Mouse (Mus musculus): ENCODE measurements around the gene Pla2g1b. TPM values are rescaled to one million over a fixed set of nuclear protein-coding genes. Genes with fewer than 3 reads are reported as not detected.
A peak's percentile ranks its signal among the peaks of the same experiment; 100 is the strongest.

Gene Pla2g1b
- polyA plus RNA-seq, 1 experiment = not detected

- H3K36me3 ChIP-seq (ENCODE audit: control insufficient read depth, insufficient read depth) = peaks cover 11% of the 10 kb centered on the region
- TF ChIP-seq MYOD1 (IDR thresholded peaks at IDR 0.05; ENCODE audit: control insufficient read depth, insufficient read length, low read depth) (no peak), USF1 (IDR thresholded peaks at IDR 0.05; ENCODE audit: low read depth) (no peak), MAX (IDR thresholded peaks at IDR 0.05) (no peak), FOSL1 (IDR thresholded peaks at IDR 0.05; ENCODE audit: insufficient read depth, low read length, poor library complexity, severe bottlenecking) (no peak), CTCF (IDR thresholded peaks at IDR 0.05; ENCODE audit: control insufficient read depth, insufficient read depth, insufficient read length) (no peak), MYOG (IDR thresholded peaks at IDR 0.05; ENCODE audit: control insufficient read depth, extremely low read depth, insufficient read length) (no peak), CEBPB (IDR thresholded peaks at IDR 0.05; ENCODE audit: low read depth) (no peak)
- no peak overlapping the region for H3ac ChIP-seq (ENCODE audit: control insufficient read depth, insufficient read length, low read depth)
- H3K27me3 ChIP-seq (ENCODE audit: control insufficient read depth, insufficient read depth, insufficient read length) = no peaks in the 10 kb centered on the region
- peaks cover 98% of the 10 kb centered on the region for H3K79me2 ChIP-seq (ENCODE audit: control insufficient read depth, insufficient read depth)
- H3K79me3 ChIP-seq (ENCODE audit: low read depth) = peaks cover 68% of the 10 kb centered on the region
- H3K4me3 ChIP-seq (ENCODE audit: insufficient read depth, poor library complexity, severe bottlenecking) = no peak overlapping the region
These were observed 55.7 kb downstream of the Pla2g1b start for GRCm38 (mm10) chr5:115521553-115522461.

GRCm38 (mm10) chr5:115522531-115522930 is 56.5 kb downstream of the Pla2g1b start:
- no peak overlapping the region for H3ac ChIP-seq (ENCODE audit: control insufficient read depth, insufficient read length, low read depth)
- no peak for TF ChIP-seq CEBPB (IDR thresholded peaks at IDR 0.05; ENCODE audit: low read depth)
- no peak for TF ChIP-seq USF1 (IDR thresholded peaks at IDR 0.05; ENCODE audit: low read depth)
- no peak for TF ChIP-seq CTCF (IDR thresholded peaks at IDR 0.05; ENCODE audit: control insufficient read depth, insufficient read depth, insufficient read length)
- TF ChIP-seq MYOD1 (IDR thresholded peaks at IDR 0.05; ENCODE audit: control insufficient read depth, insufficient read length, low read depth) = no peak
- H3K4me3 ChIP-seq (ENCODE audit: insufficient read depth, poor library complexity, severe bottlenecking) = no peak overlapping the region
- peaks cover 12% of the 10 kb centered on the region for H3K36me3 ChIP-seq (ENCODE audit: control insufficient read depth, insufficient read depth)
- H3K79me3 ChIP-seq (ENCODE audit: low read depth) = peaks cover 67% of the 10 kb centered on the region
- H3K79me2 ChIP-seq (ENCODE audit: control insufficient read depth, insufficient read depth) = peaks cover 98% of the 10 kb centered on the region
- no peaks in the 10 kb centered on the region for H3K27me3 ChIP-seq (ENCODE audit: control insufficient read depth, insufficient read depth, insufficient read length)

DNA sequence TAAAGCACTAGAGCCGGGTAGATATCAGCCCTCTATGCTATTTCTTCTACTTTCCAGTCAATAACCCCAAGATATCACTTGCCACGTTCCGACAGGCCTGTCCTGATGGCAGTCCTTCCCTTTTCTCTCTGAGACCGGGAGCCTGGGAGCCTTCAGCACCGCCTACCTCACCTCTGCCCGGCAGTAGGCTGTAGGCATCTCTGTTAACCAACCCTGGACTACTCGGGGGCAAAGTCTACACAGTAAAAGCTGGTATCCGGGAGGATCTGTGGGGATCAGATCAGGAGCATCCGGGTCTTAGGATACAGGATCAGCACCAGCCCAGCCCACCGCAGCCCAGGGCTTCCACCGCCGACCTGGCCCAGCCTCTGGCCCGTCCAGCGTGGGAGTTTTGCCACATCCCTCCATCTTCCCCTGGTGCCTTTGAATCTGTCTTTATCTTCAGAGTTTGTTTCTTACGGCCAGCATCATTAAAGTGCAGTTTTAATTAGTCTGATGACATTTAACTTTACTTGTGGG is 57.0 kb downstream of the Pla2g1b start:
- Histone ChIP-seq H3K36me3 (ENCODE audit: control insufficient read depth, insufficient read depth) (peaks cover 8% of the 10 kb centered on the region), H3ac (ENCODE audit: control insufficient read depth, insufficient read length, low read depth) (no peak overlapping the region), H3K79me2 (ENCODE audit: control insufficient read depth, insufficient read depth) (peaks cover 98% of the 10 kb centered on the region), H3K27me3 (ENCODE audit: control insufficient read depth, insufficient read depth, insufficient read length) (no peaks in the 10 kb centered on the region), H3K79me3 (ENCODE audit: low read depth) (peaks cover 66% of the 10 kb centered on the region), H3K4me3 (ENCODE audit: insufficient read depth, poor library complexity, severe bottlenecking) (no peak overlapping the region)
- no peak for TF ChIP-seq USF1 (IDR thresholded peaks at IDR 0.05; ENCODE audit: low read depth)
- no peak for TF ChIP-seq MAX (IDR thresholded peaks at IDR 0.05)
- TF ChIP-seq MYOD1 (IDR thresholded peaks at IDR 0.05; ENCODE audit: control insufficient read depth, insufficient read length, low read depth) = no peak
- TF ChIP-seq CTCF (IDR thresholded peaks at IDR 0.05; ENCODE audit: control insufficient read depth, insufficient read depth, insufficient read length) = no peak
- no peak for TF ChIP-seq CEBPB (IDR thresholded peaks at IDR 0.05; ENCODE audit: low read depth)
- TF ChIP-seq FOSL1 (IDR thresholded peaks at IDR 0.05; ENCODE audit: insufficient read depth, low read length, poor library complexity, severe bottlenecking) = no peak
- no peak for TF ChIP-seq MYOG (IDR thresholded peaks at IDR 0.05; ENCODE audit: control insufficient read depth, extremely low read depth, insufficient read length)

DNA sequence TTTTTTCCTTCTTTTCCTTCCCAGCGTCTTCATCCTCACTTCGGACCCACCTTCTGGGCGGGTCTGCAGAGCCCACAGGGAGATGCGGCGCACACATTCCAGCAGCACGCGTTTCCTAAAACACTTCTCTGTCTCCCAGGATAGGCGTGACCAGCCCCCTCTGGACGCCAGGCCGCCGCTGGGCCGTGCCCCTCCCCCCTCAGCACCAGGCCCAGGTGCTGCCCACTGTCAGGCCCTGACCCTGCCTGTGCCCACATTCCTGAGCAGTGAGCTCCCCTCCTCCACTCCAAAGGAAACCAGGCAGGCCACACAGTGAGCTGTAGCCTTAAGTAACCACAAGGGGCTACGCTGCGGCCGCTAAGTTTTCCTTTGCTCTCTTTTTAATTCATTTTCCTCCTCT is 57.9 kb downstream of the Pla2g1b start:
- H3K79me3 ChIP-seq (ENCODE audit: low read depth) = peaks cover 65% of the 10 kb centered on the region

More for the DNA sequence above, 57.9 kb downstream of the Pla2g1b start:
- no peak overlapping the region for H3ac ChIP-seq (ENCODE audit: control insufficient read depth, insufficient read length, low read depth)
- TF ChIP-seq USF1 (IDR thresholded peaks at IDR 0.05; ENCODE audit: low read depth) (no peak), MYOD1 (IDR thresholded peaks at IDR 0.05; ENCODE audit: control insufficient read depth, insufficient read length, low read depth) (peak; percentile 32), MYOG (IDR thresholded peaks at IDR 0.05; ENCODE audit: control insufficient read depth, extremely low read depth, insufficient read length) (no peak), MAX (IDR thresholded peaks at IDR 0.05) (no peak), FOSL1 (IDR thresholded peaks at IDR 0.05; ENCODE audit: insufficient read depth, low read length, poor library complexity, severe bottlenecking) (no peak), CEBPB (IDR thresholded peaks at IDR 0.05; ENCODE audit: low read depth) (no peak), CTCF (IDR thresholded peaks at IDR 0.05; ENCODE audit: control insufficient read depth, insufficient read depth, insufficient read length) (no peak)
- peaks cover 98% of the 10 kb centered on the region for H3K79me2 ChIP-seq (ENCODE audit: control insufficient read depth, insufficient read depth)
- H3K36me3 ChIP-seq (ENCODE audit: control insufficient read depth, insufficient read depth) = peaks cover 8% of the 10 kb centered on the region
- no peak overlapping the region for H3K4me3 ChIP-seq (ENCODE audit: insufficient read depth, poor library complexity, severe bottlenecking)
- no peaks in the 10 kb centered on the region for H3K27me3 ChIP-seq (ENCODE audit: control insufficient read depth, insufficient read depth, insufficient read length)

Other genes starting within 250 kb of the Pla2g1b start
- 141 TPM for gene Pop5, start 230.4 kb upstream of the Pla2g1b start, polyA plus RNA-seq (2012; fragmentation: generic; extraction: Trizol)
- gene Rnf10, start 193.4 kb upstream of the Pla2g1b start, polyA plus RNA-seq (2012; fragmentation: generic; extraction: Trizol) = 194 TPM
- 27.6 TPM for gene Coq5, start 186.6 kb upstream of the Pla2g1b start, polyA plus RNA-seq (2012; fragmentation: generic; extraction: Trizol)
- gene Dynll1, start 165.3 kb upstream of the Pla2g1b start, polyA plus RNA-seq (2012; fragmentation: generic; extraction: Trizol) = 690 TPM
- 113 TPM for gene Srsf9, start 139.1 kb upstream of the Pla2g1b start, polyA plus RNA-seq (2012; fragmentation: generic; extraction: Trizol)
- 9.3 TPM for gene Gatc, start 125.1 kb upstream of the Pla2g1b start, polyA plus RNA-seq (2012; fragmentation: generic; extraction: Trizol)
- 36.8 TPM for gene Triap1, start 125.0 kb upstream of the Pla2g1b start, polyA plus RNA-seq (2012; fragmentation: generic; extraction: Trizol)
- gene Cox6a1, start 117.3 kb upstream of the Pla2g1b start, polyA plus RNA-seq (2012; fragmentation: generic; extraction: Trizol) = 1,861 TPM
- gene Msi1, start 36.7 kb upstream of the Pla2g1b start, polyA plus RNA-seq (2012; fragmentation: generic; extraction: Trizol) = 0.90 TPM
- 9.2 TPM for gene Sirt4, start 18.5 kb downstream of the Pla2g1b start, polyA plus RNA-seq (2012; fragmentation: generic; extraction: Trizol)
- gene Pxn, start 40.4 kb downstream of the Pla2g1b start, polyA plus RNA-seq (2012; fragmentation: generic; extraction: Trizol) = 46.8 TPM
- gene Rplp0, start 93.2 kb downstream of the Pla2g1b start, polyA plus RNA-seq (2012; fragmentation: generic; extraction: Trizol) = 5,791 TPM
- gene Gcn1l1, start 99.0 kb downstream of the Pla2g1b start, polyA plus RNA-seq (2012; fragmentation: generic; extraction: Trizol) = 46.2 TPM
- gene Rab35, start 165.6 kb downstream of the Pla2g1b start, polyA plus RNA-seq (2012; fragmentation: generic; extraction: Trizol) = 52.0 TPM